In the genomic region with DNA sequence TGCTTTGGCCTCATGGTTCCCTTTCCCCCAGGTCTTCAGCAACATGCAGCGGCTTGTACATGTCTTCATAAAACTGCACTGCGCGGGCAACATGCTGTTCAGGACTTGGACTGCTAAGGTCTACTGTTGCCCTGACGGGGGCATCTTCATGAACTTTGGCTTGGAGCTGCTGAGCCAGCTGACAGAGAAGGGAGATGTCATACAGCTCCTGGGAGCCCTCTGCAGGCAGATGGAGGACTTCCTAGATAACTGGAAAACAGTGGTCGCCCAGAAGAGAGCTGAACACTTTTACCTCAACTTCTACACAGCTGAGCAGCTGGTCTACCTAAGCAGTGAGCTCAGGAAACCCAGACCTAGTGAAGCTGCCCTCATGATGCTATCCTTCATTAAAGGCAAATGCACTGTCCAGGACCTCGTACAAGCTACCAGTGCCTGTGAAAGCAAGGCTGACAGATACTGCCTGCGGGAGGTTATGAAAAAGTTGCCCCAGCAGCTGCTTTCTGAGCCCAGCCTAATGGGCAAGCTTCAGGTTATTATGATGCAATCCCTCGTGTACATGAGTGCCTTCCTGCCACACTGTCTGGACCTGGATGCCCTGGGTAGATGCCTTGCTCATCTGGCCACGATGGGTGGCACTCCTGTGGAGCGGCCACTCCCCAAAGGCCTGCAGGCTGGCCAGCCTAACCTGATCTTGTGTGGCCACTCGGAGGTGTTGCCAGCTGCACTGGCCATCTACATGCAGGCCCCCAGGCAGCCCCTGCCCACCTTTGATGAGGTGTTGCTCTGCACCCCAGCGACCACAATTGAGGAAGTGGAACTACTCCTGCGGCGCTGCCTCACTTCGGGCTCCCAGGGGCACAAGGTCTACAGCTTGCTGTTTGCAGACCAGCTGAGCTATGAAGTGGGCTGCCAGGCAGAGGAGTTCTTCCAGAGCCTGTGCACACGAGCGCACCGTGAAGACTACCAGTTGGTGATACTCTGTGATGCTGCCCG, we compare ENCODE assay signal across 9 mouse cellular contexts. TPM values are rescaled to one million over a fixed set of nuclear protein-coding genes. Genes with fewer than 3 reads are reported as not detected.
DNase-seq lines count a peak whose midpoint lies in the region; ATAC-seq and TF ChIP-seq lines count a peak whose summit lies in the region.
"Had no signal": no experiment of that assay in that cellular context is flagged by ENCODE, and none has a peak within 500 bp of the region (broad histone marks: within the 10 kb centered on the region; RNA-seq: fewer than 3 reads in every experiment).

No protein-coding gene starts in this region.

- H3K4me2 ChIP-seq in hindbrain, postnatal 0 days (ENCODE audit: low read depth, low read length): no peak overlapping the region
- H3K4me2 ChIP-seq in hindbrain, embryonic 16.5 days (ENCODE audit: low read length): no peak overlapping the region
- H3K4me2 ChIP-seq in CH12.LX (ENCODE audit: insufficient read depth, low read depth, poor library complexity, severe bottlenecking): no peak overlapping the region
- no peak overlapping the region for H3K4me2 ChIP-seq in liver, embryonic 14.5 days (ENCODE audit: low read depth)
- no peak overlapping the region for H3K4me2 ChIP-seq in forebrain, embryonic 13.5 days
- H3K4me2 ChIP-seq: heart, embryonic 15.5 days had no signal

- in situ Hi-C loops in CH12.LX (cut with MboI; ENCODE audit: low pct_ligation_motif_present, low pct_unique_long_range_greater_than_20kb, low sequenced_read_pairs): no loop called here

- dilution Hi-C loops in CH12.LX (cut with MboI; ENCODE audit: extremely low pct_ligation_motif_present, extremely low pct_unique_long_range_greater_than_20kb, low sequenced_read_pairs): no loop called here

- TF ChIP-seq POLR2A in CH12.LX (IDR thresholded peaks at IDR 0.05; ENCODE audit: low read depth, low read length): 0 out of 2 replicates have a peak, but pooled peaks have one; percentile 23

- H3K4me3 ChIP-seq in hindbrain, postnatal 0 days (ENCODE audit: low read length): no peak overlapping the region
- no peak overlapping the region for H3K4me3 ChIP-seq in hindbrain, embryonic 16.5 days (ENCODE audit: low read length)
- H3K4me3 ChIP-seq in CH12.LX (replicated peaks in 1 of 3; ENCODE audit: low read depth in 2 of 3, low read length in 2 of 3, poor library complexity in 1 of 3): no peak overlapping the region
- no peak overlapping the region for H3K4me3 ChIP-seq in liver, embryonic 14.5 days (ENCODE audit: insufficient read depth in 1 of 2, low read depth in 2 of 2, low read length in 2 of 2)
- H3K4me3 ChIP-seq in forebrain, embryonic 13.5 days: no peak overlapping the region
- H3K4me3 ChIP-seq: heart, embryonic 15.5 days had no signal

- no peaks in the 10 kb centered on the region for H3K4me1 ChIP-seq in hindbrain, postnatal 0 days (ENCODE audit: insufficient read depth, low read length)
- no peaks in the 10 kb centered on the region for H3K4me1 ChIP-seq in hindbrain, embryonic 16.5 days (ENCODE audit: control insufficient read depth, insufficient read depth, low read depth, low read length)
- peaks cover 17 to 39% of the 10 kb centered on the region in 2 experiments for H3K4me1 ChIP-seq in CH12.LX (ENCODE audit: control insufficient read depth in 1 of 2, insufficient read depth in 2 of 2)
- H3K4me1 ChIP-seq in liver, embryonic 14.5 days (replicated peaks; ENCODE audit: control insufficient read depth in 2 of 2, insufficient read depth in 2 of 2, low read length in 1 of 2): peaks cover 13 to 17% of the 10 kb centered on the region in 2 experiments
- no peaks in the 10 kb centered on the region for H3K4me1 ChIP-seq in forebrain, embryonic 13.5 days
- H3K4me1 ChIP-seq: heart, embryonic 15.5 days had no signal

- no peaks in the 10 kb centered on the region for H3K9me3 ChIP-seq in hindbrain, postnatal 0 days (ENCODE audit: low read length)
- H3K9me3 ChIP-seq in hindbrain, embryonic 16.5 days (ENCODE audit: control insufficient read depth, low read length): no peaks in the 10 kb centered on the region
- H3K9me3 ChIP-seq in CH12.LX (replicated peaks; ENCODE audit: low read length): peaks cover 5% of the 10 kb centered on the region
- no peaks in the 10 kb centered on the region for H3K9me3 ChIP-seq in liver, embryonic 14.5 days (ENCODE audit: control insufficient read depth, low read length)
- no peaks in the 10 kb centered on the region for H3K9me3 ChIP-seq in forebrain, embryonic 13.5 days (replicated peaks)
- H3K9me3 ChIP-seq: heart, embryonic 15.5 days had no signal

- no peaks in the 10 kb centered on the region for H3K79me2 ChIP-seq in CH12.LX (replicated peaks; ENCODE audit: control insufficient read depth, extremely low read depth, insufficient read depth, poor library complexity, severe bottlenecking)

- ATAC-seq in hindbrain, postnatal 0 days: no peak
- no peak for ATAC-seq in hindbrain, embryonic 16.5 days
- peak; percentile 60 for ATAC-seq in common myeloid progenitor, adult 5-6 weeks (replicated peaks; ENCODE audit: low read depth, poor library complexity, severe bottlenecking)
- no peak for ATAC-seq in liver, embryonic 14.5 days (ENCODE audit: insufficient read depth)
- no peak for ATAC-seq in forebrain, embryonic 13.5 days
- no peak for ATAC-seq in erythroid progenitor cell, adult 5-6 weeks (replicated peaks; ENCODE audit: low FRiP score, poor library complexity, severe bottlenecking)

- TF ChIP-seq RAD21 in CH12.LX (IDR thresholded peaks at IDR 0.05; ENCODE audit: low read depth, low read length): peak; percentile 72

- no peak overlapping the region for H3K27ac ChIP-seq in hindbrain, postnatal 0 days
- H3K27ac ChIP-seq in hindbrain, embryonic 16.5 days (ENCODE audit: low read depth, low read length): no peak overlapping the region
- peak overlapping the region; percentile 30; the same call in 1 of the 2 replicates for H3K27ac ChIP-seq in CH12.LX (ENCODE audit: insufficient read depth, low read depth)
- no peak overlapping the region for H3K27ac ChIP-seq in liver, embryonic 14.5 days
- H3K27ac ChIP-seq in forebrain, embryonic 13.5 days: no peak overlapping the region
- H3K27ac ChIP-seq: heart, embryonic 15.5 days had no signal

- peak; percentile 96 for TF ChIP-seq EP300 in CH12.LX (IDR thresholded peaks at IDR 0.05; ENCODE audit: low read length)
- no peak for TF ChIP-seq EP300 in liver, embryonic 14.5 days (IDR thresholded peaks at IDR 0.05; ENCODE audit: low read depth)

- peak; percentile 50 for TF ChIP-seq CTCF in hindbrain, postnatal 0 days (IDR thresholded peaks at IDR 0.05; ENCODE audit: low read depth)
- peak; percentile 11 to 82; a peak in 3 of 4 replicates for TF ChIP-seq CTCF in CH12.LX (conservative IDR thresholded peaks at IDR 0.05 in 1 of 2, IDR thresholded peaks at IDR 0.05 in 1 of 2; ENCODE audit: low read depth in 2 of 2, low read length in 2 of 2)
- peak; percentile 60 for TF ChIP-seq CTCF in liver, embryonic 14.5 days (IDR thresholded peaks at IDR 0.05; ENCODE audit: low read depth)

- peak; percentile 39 for DNase-seq in hindbrain, postnatal 0 days (ENCODE audit: low spot score)
- DNase-seq in CH12.LX (ENCODE audit: extremely low read depth): peak; percentile 88
- peak in 1 of 3 experiments; percentile 12 for DNase-seq in liver, embryonic 14.5 days (ENCODE audit: low read depth in 3 of 3, low spot score in 3 of 3)
- peak; percentile 78 for DNase-seq in thymus, postnatal 14 days

- no peaks in the 10 kb centered on the region for H3K36me3 ChIP-seq in hindbrain, postnatal 0 days (ENCODE audit: insufficient read depth, low read length)
- H3K36me3 ChIP-seq in hindbrain, embryonic 16.5 days (ENCODE audit: control insufficient read depth, insufficient read depth, low read length): no peaks in the 10 kb centered on the region
- H3K36me3 ChIP-seq in CH12.LX (replicated peaks in 1 of 2; ENCODE audit: control insufficient read depth in 1 of 2, insufficient read depth in 1 of 2, low read length in 1 of 2): peaks cover 83% of the 10 kb centered on the region in 2 experiments
- peaks cover 7% of the 10 kb centered on the region for H3K36me3 ChIP-seq in liver, embryonic 14.5 days (replicated peaks; ENCODE audit: control insufficient read depth, insufficient read depth, low read depth)
- no peaks in the 10 kb centered on the region for H3K36me3 ChIP-seq in forebrain, embryonic 13.5 days (ENCODE audit: poor library complexity, severe bottlenecking)

- 83% methylated on average over 19 of the region's 19 CpGs for WGBS in hindbrain, postnatal 0 days
- WGBS in hindbrain, embryonic 16.5 days: 78% methylated on average over 19 of the region's 19 CpGs
- 59% methylated on average over 19 of the region's 19 CpGs for WGBS in liver, embryonic 14.5 days (ENCODE audit: insufficient replicate concordance)
- 77% methylated on average over 19 of the region's 19 CpGs for WGBS in forebrain, embryonic 13.5 days

- no peaks in the 10 kb centered on the region for H3K27me3 ChIP-seq in hindbrain, postnatal 0 days (ENCODE audit: insufficient read depth, low read length)
- no peaks in the 10 kb centered on the region for H3K27me3 ChIP-seq in hindbrain, embryonic 16.5 days (replicated peaks; ENCODE audit: control insufficient read depth, insufficient read depth, low read length)
- H3K27me3 ChIP-seq in CH12.LX (replicated peaks): peaks cover 13% of the 10 kb centered on the region
- H3K27me3 ChIP-seq in liver, embryonic 14.5 days (ENCODE audit: control insufficient read depth, insufficient read depth, low read length): no peaks in the 10 kb centered on the region
- no peaks in the 10 kb centered on the region for H3K27me3 ChIP-seq in forebrain, embryonic 13.5 days
- H3K27me3 ChIP-seq: heart, embryonic 15.5 days had no signal

- no peak overlapping the region for H3K9ac ChIP-seq in hindbrain, postnatal 0 days (replicated peaks; ENCODE audit: low read length)
- H3K9ac ChIP-seq in hindbrain, embryonic 16.5 days (ENCODE audit: low read depth, low read length): no peak overlapping the region
- no peak overlapping the region; the same call in 1 of the 2 replicates for H3K9ac ChIP-seq in CH12.LX (ENCODE audit: insufficient read depth, low read depth)
- no peak overlapping the region for H3K9ac ChIP-seq in liver, embryonic 14.5 days (replicated peaks)
- H3K9ac ChIP-seq in forebrain, embryonic 13.5 days: no peak overlapping the region
- H3K9ac ChIP-seq: heart, embryonic 15.5 days had no signal

RNA-seq across cellular contexts. Expression of a gene that starts 43.3 kb away (rescaled TPM):
- 8.7 and 9.0 TPM in 2 replicates for total RNA-seq in hindbrain, postnatal 0 days (2014; rRNA removed)
- 0.94 and 1.5 TPM in 2 replicates for polyA plus RNA-seq in hindbrain, postnatal 0 days (2015; fragmentation: Nextera tagmentation; extraction: Ambion mirVana)
- polyA plus RNA-seq in hindbrain, embryonic 16.5 days (2015; fragmentation: Nextera tagmentation; extraction: Ambion mirVana): 1.0 and 1.1 TPM in 2 replicates
- total RNA-seq in CH12.LX (2012; rRNA removed): 12.4 and 23.2 TPM in 2 replicates
- 3.6 and 4.2 TPM in 2 replicates for total RNA-seq in CH12.LX (2014; rRNA removed)
- 8.2 and 11.2 TPM in 2 replicates for polyA plus RNA-seq in CH12.LX (2012; ENCODE audit: insufficient read length, low read depth)
- 74.5 and 78.2 TPM in 2 replicates for total RNA-seq in common myeloid progenitor, adult 5-6 weeks (2017)
- polyA plus RNA-seq in liver, embryonic 14.5 days (2012; rRNA removed): 5.4 and 6.5 TPM in 2 replicates
- polyA plus RNA-seq in liver, embryonic 14.5 days (2014; fragmentation: Nextera tagmentation; extraction: Ambion mirVana): 4.9 and 5.8 TPM in 2 replicates
- polyA plus RNA-seq in forebrain, embryonic 13.5 days (2015; fragmentation: Nextera tagmentation; extraction: Ambion mirVana): 0.83 and 1.2 TPM in 2 replicates
- 83.4 and 100 TPM in 2 replicates for total RNA-seq in erythroid progenitor cell, adult 5-6 weeks (2015; ENCODE audit: low replicate concordance)
- 79.2 and 88.4 TPM in 2 replicates for total RNA-seq in erythroid progenitor cell, adult 5-6 weeks (2017; ENCODE audit: low replicate concordance)

RNA-seq across cellular contexts. Expression of a gene that starts 55.0 kb away (rescaled TPM):
- total RNA-seq in hindbrain, postnatal 0 days (2014; rRNA removed): 39.9 and 50.5 TPM in 2 replicates
- 12.8 and 13.4 TPM in 2 replicates for polyA plus RNA-seq in hindbrain, postnatal 0 days (2015; fragmentation: Nextera tagmentation; extraction: Ambion mirVana)
- 15.1 and 17.1 TPM in 2 replicates for polyA plus RNA-seq in hindbrain, embryonic 16.5 days (2015; fragmentation: Nextera tagmentation; extraction: Ambion mirVana)
- total RNA-seq in CH12.LX (2012; rRNA removed): 13.3 and 18.5 TPM in 2 replicates
- total RNA-seq in CH12.LX (2014; rRNA removed): 13.0 and 13.5 TPM in 2 replicates
- polyA plus RNA-seq in CH12.LX (2012; ENCODE audit: insufficient read length, low read depth): 12.0 and 13.3 TPM in 2 replicates
- 5.7 and 14.6 TPM in 2 replicates for total RNA-seq in common myeloid progenitor, adult 5-6 weeks (2017)
- 3.9 and 4.3 TPM in 2 replicates for polyA plus RNA-seq in liver, embryonic 14.5 days (2012; rRNA removed)
- 5.0 and 5.1 TPM in 2 replicates for polyA plus RNA-seq in liver, embryonic 14.5 days (2014; fragmentation: Nextera tagmentation; extraction: Ambion mirVana)
- polyA plus RNA-seq in forebrain, embryonic 13.5 days (2015; fragmentation: Nextera tagmentation; extraction: Ambion mirVana): 18.7 TPM in 2 replicates
- 3.8 and 7.6 TPM in 2 replicates for total RNA-seq in erythroid progenitor cell, adult 5-6 weeks (2015; ENCODE audit: low replicate concordance)
- 4.2 and 6.5 TPM in 2 replicates for total RNA-seq in erythroid progenitor cell, adult 5-6 weeks (2017; ENCODE audit: low replicate concordance)
